Mouse (Mus musculus) lung, postnatal 14 days (tissue): ENCODE measurements at regions not wholly inside any gene's neighbourhood (a gene's known extent, or its start where the extent isn't known, plus 50 kb on each side); places are given as distances from the start of the nearest gene placed in this dataset.

Experiments
- DNase-seq: peaks from one replicate; pipeline ENCODE4 v3.0.0; 2021

- DNase-seq = no peak
These were observed 60.9 kb upstream of the Paip1 start for GRCm38 (mm10) chr13:119367544-119367943.

- DNase-seq = peak; percentile 88
These were observed 49.9 kb upstream of the Paip1 start for GRCm38 (mm10) chr13:119378404-119379037.
